Mouse (Mus musculus) intestine, embryonic 16.5 days (tissue): ENCODE data around the gene Gfra1. TPM values are rescaled to one million over a fixed set of nuclear protein-coding genes. Genes with fewer than 3 reads are reported as not detected.

Source experiments
- ATAC-seq: fragments of 200-750 bp; cut with Nextera tagmentation; 2 replicates; pipeline ENCODE4 v1.8.0; 2017; ENCODE audit warnings: moderate TSS enrichment, moderate library complexity
- H3K27ac ChIP-seq: fragments of 300-500 bp; sonication (generic); 2 replicates; pipeline ENCODE4 v1.5.1; 2014; ENCODE audit warnings: mild to moderate bottlenecking, low read length
- H3K27me3 ChIP-seq: fragments of 300-500 bp; sonication (generic); replicated peaks from 2 replicates; pipeline ENCODE4 v1.6.1; 2014; ENCODE audit warnings: low read length, control low read depth, mixed read lengths; ENCODE audit not compliant: control insufficient read depth, insufficient read depth
- H3K36me3 ChIP-seq: fragments of 300-500 bp; sonication (generic); 2 replicates; pipeline ENCODE4 v1.6.1; 2014; ENCODE audit warnings: low read length, control low read depth; ENCODE audit not compliant: control insufficient read depth, insufficient read depth
- H3K4me1 ChIP-seq: fragments of 300-500 bp; sonication (generic); 2 replicates; pipeline ENCODE4 v1.6.1; 2014; ENCODE audit warnings: low read length, control low read depth, mixed read lengths; ENCODE audit not compliant: control insufficient read depth, insufficient read depth
- H3K4me2 ChIP-seq: fragments of 300-500 bp; sonication (generic); 2 replicates; pipeline ENCODE4 v1.6.1; 2014; ENCODE audit warnings: low read depth, low read length, control low read depth
- H3K4me3 ChIP-seq: fragments of 300-500 bp; sonication (generic); 2 replicates; pipeline ENCODE4 v1.5.1; 2014; ENCODE audit warnings: mild to moderate bottlenecking, low read length
- H3K9ac ChIP-seq: fragments of 300-500 bp; sonication (generic); 2 replicates; pipeline ENCODE4 v1.6.1; 2014; ENCODE audit warnings: low read depth, low read length
- H3K9me3 ChIP-seq: fragments of 300-500 bp; sonication (generic); 2 replicates; pipeline ENCODE4 v1.6.1; 2016; ENCODE audit warnings: low read length, control low read depth; ENCODE audit not compliant: control insufficient read depth
- WGBS: fragments of 180-500 bp; shearing (Covaris S2); extraction: QIAGEN DNeasy Blood & Tissue Kit; methylation state at CpG from one replicate; pipeline ENCODE4 v1.1.7; 2014; 5-methylcytosine and 5-hydroxymethylcytosine counted together
- polyA plus RNA-seq: library from polyadenylated mRNA; unstranded; fragments of >200 nt; fragmentation: Nextera tagmentation; extraction: Ambion mirVana; gene quantifications from 2 replicates; pipeline ENCODE4 v1.2.1, GENCODE M21; 2015

The Gfra1 gene
- polyA plus RNA-seq, 1 experiment from 2014 or later = 13.3 TPM

DNA sequence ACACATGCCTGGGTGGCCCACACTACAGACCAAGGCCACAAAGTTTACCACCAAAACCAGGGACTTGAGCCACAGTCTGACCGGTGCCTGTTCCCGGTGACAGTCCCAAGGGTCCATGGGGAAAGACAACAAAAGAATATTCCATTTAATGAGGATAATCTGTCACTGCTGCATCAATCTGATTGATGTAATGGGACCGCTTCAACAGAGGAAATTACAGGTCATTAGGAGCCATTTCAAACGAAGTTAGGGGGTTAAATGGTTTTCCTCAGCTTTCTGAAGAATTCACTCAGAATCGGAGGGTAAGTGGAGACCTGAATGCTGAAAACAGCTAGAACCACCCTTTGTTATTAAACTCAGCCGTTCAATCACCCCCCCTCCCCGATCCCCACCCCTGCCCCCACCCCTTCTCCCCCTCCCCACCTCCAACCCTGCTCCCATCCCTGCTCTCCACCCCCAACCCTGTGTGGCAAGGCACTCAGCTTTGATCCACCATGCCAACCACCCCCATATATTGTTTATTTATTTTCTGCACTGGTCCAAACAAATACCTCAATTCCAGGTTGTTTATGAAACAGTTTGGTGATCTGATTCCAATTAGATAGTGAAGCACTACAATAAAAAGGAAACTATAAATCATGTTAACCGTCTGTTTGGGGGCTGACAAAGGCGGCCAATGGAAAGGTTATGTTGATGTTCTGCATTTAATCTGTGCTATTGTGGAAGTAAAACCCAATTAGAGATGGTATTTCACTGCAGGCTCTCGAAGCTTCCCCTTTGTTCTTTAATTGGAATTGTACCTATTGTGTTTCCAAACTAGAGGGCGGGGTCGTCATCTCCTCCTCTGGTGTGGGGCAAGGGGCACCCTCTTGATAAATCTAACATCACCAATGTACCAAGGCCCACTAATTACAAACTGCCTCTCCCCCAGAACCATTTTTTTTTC is 119.9 kb downstream of the Gfra1 start:
- Histone ChIP-seq H3K4me3 (no peak overlapping the region), H3K36me3 (no peaks in the 10 kb centered on the region), H3K27ac (no peak overlapping the region), H3K9me3 (no peaks in the 10 kb centered on the region), H3K9ac (no peak overlapping the region), H3K4me2 (no peak overlapping the region), H3K4me1 (no peaks in the 10 kb centered on the region), H3K27me3 (no peaks in the 10 kb centered on the region)
- 56% methylated on average over 12 of the region's 12 CpGs for WGBS
- ATAC-seq = no peak

DNA sequence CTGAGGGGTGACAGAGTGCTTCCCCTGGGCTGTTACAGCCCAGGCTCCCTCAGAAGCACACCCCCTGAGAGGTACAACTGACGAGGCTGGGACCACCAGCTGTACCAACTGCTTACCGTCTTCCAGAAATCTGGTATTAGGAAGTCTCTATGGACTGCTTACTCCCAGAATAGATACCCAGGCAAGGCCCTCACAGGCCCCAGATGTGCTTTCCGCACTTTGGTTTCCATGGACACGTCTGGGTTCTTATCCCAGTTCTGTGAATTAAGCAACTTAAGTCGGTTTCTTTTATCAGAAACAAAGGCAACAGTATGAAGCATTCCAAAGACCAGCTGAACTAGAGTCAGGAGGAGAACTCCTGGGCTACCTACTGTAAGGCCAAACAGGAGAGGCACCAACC is 126.4 kb downstream of the Gfra1 start:
- no peak overlapping the region for H3K4me2 ChIP-seq
- H3K4me3 ChIP-seq = no peak overlapping the region
- no peaks in the 10 kb centered on the region for H3K27me3 ChIP-seq
- no peaks in the 10 kb centered on the region for H3K9me3 ChIP-seq
- no peak for ATAC-seq
- 55% methylated on average over 5 of the region's 5 CpGs for WGBS
- no peak overlapping the region for H3K27ac ChIP-seq
- no peaks in the 10 kb centered on the region for H3K36me3 ChIP-seq
- no peaks in the 10 kb centered on the region for H3K4me1 ChIP-seq
- no peak overlapping the region for H3K9ac ChIP-seq

DNA sequence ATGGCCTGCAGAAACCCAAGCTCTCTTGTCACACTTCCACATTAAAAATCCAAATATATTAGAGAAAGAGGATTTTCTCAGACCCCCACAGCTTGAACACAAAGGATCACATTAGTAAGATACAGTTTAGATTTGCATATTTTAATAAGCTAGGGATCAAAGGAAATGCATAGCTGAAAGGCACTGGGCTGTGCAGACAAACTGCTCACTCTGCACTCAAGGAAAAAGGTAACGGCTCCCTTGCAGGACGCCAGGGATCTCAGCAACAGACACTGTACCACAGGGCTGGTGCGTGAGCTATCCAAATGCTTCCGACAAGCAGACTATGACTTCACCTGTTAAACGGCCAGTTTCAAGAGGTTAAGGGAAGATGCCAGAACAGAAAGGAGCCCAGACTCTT is 127.7 kb downstream of the Gfra1 start:
- Histone ChIP-seq H3K9ac (no peak overlapping the region), H3K4me2 (no peak overlapping the region), H3K9me3 (no peaks in the 10 kb centered on the region), H3K4me3 (no peak overlapping the region), H3K27ac (no peak overlapping the region), H3K36me3 (no peaks in the 10 kb centered on the region), H3K4me1 (no peaks in the 10 kb centered on the region), H3K27me3 (no peaks in the 10 kb centered on the region)
- WGBS = 56% methylated on average over 5 of the region's 5 CpGs
- ATAC-seq = no peak

DNA sequence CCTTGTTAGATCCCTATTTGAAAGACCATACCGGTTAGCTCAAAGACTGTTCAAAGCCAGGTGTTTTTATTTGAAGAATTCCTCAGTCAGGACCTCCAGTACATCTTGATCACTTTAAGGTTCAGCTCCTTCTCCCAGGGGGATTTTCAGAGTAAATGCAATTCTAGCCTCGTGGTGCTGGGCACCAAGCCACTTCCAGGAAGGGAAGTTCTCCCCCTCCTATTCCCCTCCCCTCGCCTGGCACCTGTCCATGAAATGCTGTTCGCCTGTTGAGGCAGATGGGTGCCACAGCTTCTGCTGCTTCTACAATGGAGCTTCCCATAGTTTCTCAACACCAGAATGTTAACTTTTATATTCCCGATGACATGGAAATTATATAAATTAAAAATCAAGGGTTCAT is 139.2 kb downstream of the Gfra1 start:
- 71% methylated on average over 5 of the region's 5 CpGs for WGBS

GRCm38 (mm10) chr19:58315681-58316080 is 140.0 kb downstream of the Gfra1 start:
- H3K9me3 ChIP-seq = 0 out of 2 replicates have a peak, but pooled peaks cover 5% of the 10 kb centered on the region
- WGBS = 92% methylated on average over 5 of the region's 5 CpGs

More for the DNA sequence above, 139.2 kb downstream of the Gfra1 start:
- ATAC-seq = no peak
- H3K4me3 ChIP-seq = no peak overlapping the region
- H3K4me2 ChIP-seq = no peak overlapping the region
- H3K27me3 ChIP-seq = no peaks in the 10 kb centered on the region
- H3K9ac ChIP-seq = no peak overlapping the region
- no peak overlapping the region for H3K27ac ChIP-seq
- no peaks in the 10 kb centered on the region; the same call in 1 of the 2 replicates for H3K36me3 ChIP-seq
- 0 out of 2 replicates have a peak, but pooled peaks cover 5% of the 10 kb centered on the region for H3K9me3 ChIP-seq
- H3K4me1 ChIP-seq = no peaks in the 10 kb centered on the region

DNA sequence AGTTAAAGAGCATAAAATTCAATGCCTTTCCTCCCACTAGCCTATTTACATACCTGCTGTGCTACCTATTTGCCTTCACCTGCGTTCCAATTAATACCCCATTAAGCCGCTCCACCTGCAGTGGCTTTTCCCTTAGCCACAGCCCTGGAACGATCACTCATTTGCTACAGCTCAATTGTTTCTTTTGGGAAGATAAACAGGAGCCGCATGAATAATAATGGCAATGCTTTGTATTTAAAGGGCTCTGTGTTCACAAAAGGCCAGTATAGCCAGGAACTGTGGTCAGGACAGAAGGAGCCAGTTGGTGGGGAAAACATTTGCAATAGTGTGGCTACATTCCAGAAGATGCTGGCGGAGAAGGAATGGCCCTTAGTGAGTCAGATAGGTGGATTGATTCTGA is 141.1 kb downstream of the Gfra1 start:
- no peak overlapping the region for H3K27ac ChIP-seq

More at GRCm38 (mm10) chr19:58315681-58316080, 140.0 kb downstream of the Gfra1 start:
- no peaks in the 10 kb centered on the region for H3K4me1 ChIP-seq
- H3K27ac ChIP-seq = no peak overlapping the region
- no peak for ATAC-seq
- H3K4me2 ChIP-seq = no peak overlapping the region
- H3K9ac ChIP-seq = no peak overlapping the region
- no peaks in the 10 kb centered on the region; the same call in 1 of the 2 replicates for H3K36me3 ChIP-seq
- no peaks in the 10 kb centered on the region for H3K27me3 ChIP-seq
- no peak overlapping the region for H3K4me3 ChIP-seq

GRCm38 (mm10) chr19:58313785-58314184 is 141.9 kb downstream of the Gfra1 start:
- Histone ChIP-seq H3K4me1 (no peaks in the 10 kb centered on the region), H3K27me3 (no peaks in the 10 kb centered on the region), H3K36me3 (no peaks in the 10 kb centered on the region; the same call in 1 of the 2 replicates), H3K9ac (no peak overlapping the region), H3K4me2 (no peak overlapping the region), H3K9me3 (0 out of 2 replicates have a peak, but pooled peaks cover 5% of the 10 kb centered on the region), H3K4me3 (no peak overlapping the region), H3K27ac (no peak overlapping the region)
- WGBS = 82% methylated on average over 2 of the region's 2 CpGs
- ATAC-seq = no peak

More for the DNA sequence above, 141.1 kb downstream of the Gfra1 start:
- Histone ChIP-seq H3K36me3 (no peaks in the 10 kb centered on the region; the same call in 1 of the 2 replicates), H3K27me3 (no peaks in the 10 kb centered on the region), H3K4me1 (no peaks in the 10 kb centered on the region), H3K9me3 (0 out of 2 replicates have a peak, but pooled peaks cover 5% of the 10 kb centered on the region), H3K4me3 (no peak overlapping the region), H3K4me2 (no peak overlapping the region), H3K9ac (no peak overlapping the region)
- 87% methylated on average over 5 of the region's 5 CpGs for WGBS
- no peak for ATAC-seq

DNA sequence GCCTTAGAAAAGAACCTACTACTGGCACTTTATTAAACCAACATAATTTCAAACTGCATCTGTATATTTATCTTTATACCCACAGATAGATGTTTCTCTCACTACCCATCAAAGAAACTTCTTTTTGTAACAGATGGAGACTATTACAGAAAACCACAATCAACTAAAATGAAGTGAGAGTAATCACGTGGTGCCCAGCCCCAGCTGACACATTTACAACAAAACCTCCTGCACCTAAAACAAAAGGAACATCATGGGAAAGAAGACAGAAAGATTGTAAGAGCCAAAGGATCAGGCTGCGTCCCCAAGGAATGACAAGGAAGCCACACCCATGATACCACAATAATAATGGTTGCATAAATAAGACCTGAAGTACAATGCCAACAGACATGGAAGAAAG is 143.2 kb downstream of the Gfra1 start:
- ATAC-seq = no peak

GRCm38 (mm10) chr19:58310334-58311315 is 145.1 kb downstream of the Gfra1 start:
- Histone ChIP-seq H3K27ac (no peak overlapping the region), H3K4me2 (no peak overlapping the region), H3K4me3 (no peak overlapping the region), H3K36me3 (no peaks in the 10 kb centered on the region; the same call in 1 of the 2 replicates), H3K4me1 (no peaks in the 10 kb centered on the region), H3K9me3 (0 out of 2 replicates have a peak, but pooled peaks cover 5% of the 10 kb centered on the region), H3K27me3 (no peaks in the 10 kb centered on the region), H3K9ac (no peak overlapping the region)
- no peak for ATAC-seq
- WGBS = 49% methylated on average over 12 of the region's 12 CpGs

More for the DNA sequence above, 143.2 kb downstream of the Gfra1 start:
- WGBS = 90% methylated on average over 2 of the region's 2 CpGs
- Histone ChIP-seq H3K36me3 (no peaks in the 10 kb centered on the region; the same call in 1 of the 2 replicates), H3K9ac (no peak overlapping the region), H3K9me3 (0 out of 2 replicates have a peak, but pooled peaks cover 5% of the 10 kb centered on the region), H3K4me3 (no peak overlapping the region), H3K4me2 (no peak overlapping the region), H3K27ac (no peak overlapping the region), H3K4me1 (no peaks in the 10 kb centered on the region), H3K27me3 (no peaks in the 10 kb centered on the region)
